Mouse (Mus musculus) stomach, embryonic 16.5 days (tissue): ENCODE results near the gene Nhp2. TPM values are rescaled to one million over a fixed set of nuclear protein-coding genes. Genes with fewer than 3 reads are reported as not detected.

ENCODE experiments used
- ATAC-seq: fragments of 200-750 bp; cut with Nextera tagmentation; 2 replicates; pipeline ENCODE4 v1.8.0; 2017; ENCODE audit warnings: moderate number of reproducible peaks, moderate TSS enrichment; ENCODE audit not compliant: insufficient read depth, low FRiP score
- H3K27ac ChIP-seq: fragments of 300-500 bp; sonication (generic); 2 replicates; pipeline ENCODE4 v1.5.1; 2014; ENCODE audit warnings: low read length
- H3K27me3 ChIP-seq: fragments of 300-500 bp; sonication (generic); 2 replicates; pipeline ENCODE4 v1.6.1; 2014; ENCODE audit warnings: low read length, control low read depth, mixed read lengths; ENCODE audit not compliant: control insufficient read depth, insufficient read depth
- H3K36me3 ChIP-seq: fragments of 300-500 bp; sonication (generic); 2 replicates; pipeline ENCODE4 v1.6.1; 2014; ENCODE audit warnings: low read length; ENCODE audit not compliant: control insufficient read depth, insufficient read depth
- H3K4me1 ChIP-seq: fragments of 300-500 bp; sonication (generic); 2 replicates; pipeline ENCODE4 v1.6.1; 2014; ENCODE audit warnings: low read length, control low read depth, mixed read lengths; ENCODE audit not compliant: control insufficient read depth, insufficient read depth
- H3K4me2 ChIP-seq: fragments of 300-500 bp; sonication (generic); 2 replicates; pipeline ENCODE4 v1.6.1; 2014; ENCODE audit warnings: low read depth, low read length, mixed read lengths
- H3K4me3 ChIP-seq: fragments of 300-500 bp; sonication (generic); replicated peaks from 2 replicates; pipeline ENCODE4 v1.5.1; 2014; ENCODE audit warnings: mild to moderate bottlenecking, low read length
- H3K9ac ChIP-seq: fragments of 300-500 bp; sonication (generic); 2 replicates; pipeline ENCODE4 v1.6.1; 2014; ENCODE audit warnings: low read length
- H3K9me3 ChIP-seq: fragments of 300-500 bp; sonication (generic); replicated peaks from 2 replicates; pipeline ENCODE4 v1.6.1; 2016; ENCODE audit warnings: low read length, control low read depth; ENCODE audit not compliant: control insufficient read depth
- WGBS: fragments of 180-500 bp; shearing (Covaris S2); extraction: QIAGEN DNeasy Blood & Tissue Kit; methylation state at CpG from one replicate; pipeline ENCODE4 v1.1.7; 2014; 5-methylcytosine and 5-hydroxymethylcytosine counted together
- polyA plus RNA-seq: library from polyadenylated mRNA; unstranded; fragments of >200 nt; fragmentation: Nextera tagmentation; extraction: Ambion mirVana; gene quantifications from 2 replicates; pipeline ENCODE4 v1.2.1, GENCODE M21; 2015

Nhp2 gene
- polyA plus RNA-seq, 1 experiment from 2014 or later: 138 TPM

GRCm38 (mm10) chr11:51646751-51647667, 27.5 kb downstream of the Nhp2 start:
- H3K27ac ChIP-seq: peak overlapping the region; percentile 48
- peaks cover 24% of the 10 kb centered on the region for H3K4me1 ChIP-seq
- H3K9me3 ChIP-seq: no peaks in the 10 kb centered on the region
- no peak overlapping the region for H3K4me3 ChIP-seq
- H3K27me3 ChIP-seq: no peaks in the 10 kb centered on the region
- H3K4me2 ChIP-seq: peak overlapping the region; percentile 27; the same call in 1 of the 2 replicates
- ATAC-seq: no peak
- 61% methylated on average over 15 of the region's 15 CpGs for WGBS
- H3K36me3 ChIP-seq: no peaks in the 10 kb centered on the region
- H3K9ac ChIP-seq: peak overlapping the region; percentile 44; the same call in 1 of the 2 replicates

GRCm38 (mm10) chr11:51648566-51648965, 29.0 kb downstream of the Nhp2 start:
- WGBS: 26% methylated on average over 3 of the region's 3 CpGs
- no peaks in the 10 kb centered on the region for H3K9me3 ChIP-seq
- H3K27ac ChIP-seq: peak overlapping the region; percentile 8; the same call in 1 of the 2 replicates
- H3K4me2 ChIP-seq: peak overlapping the region; percentile 90
- H3K9ac ChIP-seq: peak overlapping the region; percentile 85
- H3K4me1 ChIP-seq: peaks cover 24% of the 10 kb centered on the region
- no peaks in the 10 kb centered on the region for H3K36me3 ChIP-seq
- peak overlapping the region; percentile 73; the same call in 1 of the 2 replicates for H3K4me3 ChIP-seq
- no peaks in the 10 kb centered on the region for H3K27me3 ChIP-seq
- no peak for ATAC-seq

GRCm38 (mm10) chr11:51649111-51649888, 29.8 kb downstream of the Nhp2 start:
- Histone ChIP-seq H3K4me1 (peaks cover 24% of the 10 kb centered on the region), H3K36me3 (no peaks in the 10 kb centered on the region), H3K27me3 (no peaks in the 10 kb centered on the region), H3K9ac (peak overlapping the region; percentile 85), H3K4me2 (peak overlapping the region; percentile 90), H3K4me3 (peak overlapping the region; percentile 73), H3K9me3 (no peaks in the 10 kb centered on the region), H3K27ac (peak overlapping the region; percentile 94; the same call in 1 of the 2 replicates)
- ATAC-seq: no peak
- WGBS: 40% methylated on average over 11 of the region's 11 CpGs

- no peaks in the 10 kb centered on the region for H3K36me3 ChIP-seq
- peaks cover 24% of the 10 kb centered on the region for H3K4me1 ChIP-seq
- H3K9ac ChIP-seq: peak overlapping the region; percentile 85
- no peaks in the 10 kb centered on the region for H3K27me3 ChIP-seq
- peak overlapping the region; percentile 90 for H3K4me2 ChIP-seq
- no peak for ATAC-seq
- WGBS: 4% methylated on average over 7 of the region's 7 CpGs
- H3K9me3 ChIP-seq: no peaks in the 10 kb centered on the region
- peak overlapping the region; percentile 73 for H3K4me3 ChIP-seq
- peak overlapping the region; percentile 94; the same call in 1 of the 2 replicates for H3K27ac ChIP-seq
Observed at GRCm38 (mm10) chr11:51649889-51650199, 30.3 kb downstream of the Nhp2 start.

- Histone ChIP-seq H3K4me3 (peak overlapping the region; percentile 73), H3K4me1 (peaks cover 23% of the 10 kb centered on the region)
- under 1% methylated on average over 30 of the region's 30 CpGs for WGBS
Observed at GRCm38 (mm10) chr11:51650261-51650660, 30.7 kb downstream of the Nhp2 start.

GRCm38 (mm10) chr11:51650691-51651515, 31.4 kb downstream of the Nhp2 start, which contains the start of the genes N4bp3 and D930048N14Rik:
TSS of gene N4bp3 (minus strand) at chr11:51650842.
TSS of gene D930048N14Rik (plus strand) at chr11:51650954.
- Histone ChIP-seq H3K4me2 (peak within 1 kb of the TSS; percentile 90), H3K4me1 (peaks cover 21% of the 10 kb centered on the region), H3K4me3 (peak within 1 kb of the TSS; percentile 73), H3K9ac (peak within 1 kb of the TSS; percentile 85), H3K36me3 (no peaks in the 10 kb centered on the region), H3K9me3 (no peaks in the 10 kb centered on the region), H3K27ac (peak within 1 kb of the TSS; percentile 94), H3K27me3 (no peaks in the 10 kb centered on the region)
- WGBS: 1% methylated on average over 56 of the region's 70 CpGs
- ATAC-seq: peak; percentile 83

More at GRCm38 (mm10) chr11:51650261-51650660, 30.7 kb downstream of the Nhp2 start:
- Histone ChIP-seq H3K9me3 (no peaks in the 10 kb centered on the region), H3K9ac (peak overlapping the region; percentile 85), H3K36me3 (no peaks in the 10 kb centered on the region), H3K27ac (peak overlapping the region; percentile 94), H3K4me2 (peak overlapping the region; percentile 90), H3K27me3 (no peaks in the 10 kb centered on the region)
- no peak for ATAC-seq

GRCm38 (mm10) chr11:51652889-51653418, 33.4 kb downstream of the Nhp2 start:
- Histone ChIP-seq H3K4me1 (peaks cover 13% of the 10 kb centered on the region), H3K27me3 (no peaks in the 10 kb centered on the region), H3K9ac (no peak overlapping the region), H3K27ac (no peak overlapping the region), H3K4me2 (no peak overlapping the region), H3K4me3 (no peak overlapping the region), H3K9me3 (no peaks in the 10 kb centered on the region), H3K36me3 (no peaks in the 10 kb centered on the region)
- no peak for ATAC-seq
- 89% methylated on average over 4 of the region's 4 CpGs for WGBS

- H3K36me3 ChIP-seq: no peaks in the 10 kb centered on the region
- no peak overlapping the region for H3K4me2 ChIP-seq
- H3K9me3 ChIP-seq: no peaks in the 10 kb centered on the region
- H3K9ac ChIP-seq: no peak overlapping the region
- H3K4me1 ChIP-seq: peaks cover 11% of the 10 kb centered on the region
- no peak overlapping the region for H3K4me3 ChIP-seq
- no peak for ATAC-seq
- no peak overlapping the region; the same call in 1 of the 2 replicates for H3K27ac ChIP-seq
- no peaks in the 10 kb centered on the region for H3K27me3 ChIP-seq
- 80% methylated on average over 6 of the region's 6 CpGs for WGBS
Observed at GRCm38 (mm10) chr11:51653736-51654135, 34.2 kb downstream of the Nhp2 start.
